Mouse (Mus musculus): ENCODE data around the gene Grap. TPM values are rescaled to one million over a fixed set of nuclear protein-coding genes. Genes with fewer than 3 reads are reported as not detected.

Grap gene
- total and polyA plus RNA-seq, 3 experiments: 4.3 to 10.0 (median 7.2) TPM

DNA sequence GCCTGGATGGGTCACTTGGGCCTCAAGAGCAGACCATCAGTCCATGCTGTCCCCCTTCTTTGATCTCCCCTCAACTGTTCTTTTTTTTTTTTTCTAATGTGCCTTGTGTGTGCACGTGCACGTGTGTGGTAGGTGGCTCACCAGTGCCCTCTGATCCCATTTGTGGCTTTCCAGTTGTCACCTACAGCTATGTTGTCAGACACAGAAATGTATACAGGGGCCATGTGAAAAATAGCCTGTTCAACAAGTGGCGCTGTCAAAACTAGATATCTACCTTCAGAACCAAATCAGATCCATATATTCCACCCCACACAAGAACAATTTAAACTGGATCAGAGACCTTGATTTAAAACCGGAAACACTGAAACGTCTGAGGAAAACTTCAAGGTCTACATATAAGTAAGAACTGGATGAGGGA is 3.9 kb upstream of the Grap start:
- H3K9me3 ChIP-seq (replicated peaks): no peaks in the 10 kb centered on the region
- H3K4me1 ChIP-seq (ENCODE audit: insufficient read depth, low read depth, low read length): peaks cover 9% of the 10 kb centered on the region
- DNase-seq (ENCODE audit: low spot score) (no peak), ATAC-seq (ENCODE audit: extremely low read depth, insufficient number of reproducible peaks, low FRiP score, poor library complexity, severe bottlenecking) (no peak)
- TF ChIP-seq CTCF (IDR thresholded peaks at IDR 0.05; ENCODE audit: low read depth, low read length) (no peak), GATA1 (IDR thresholded peaks at IDR 0.05; ENCODE audit: borderline replicate concordance, low read length) (no peak), TAL1 (conservative IDR thresholded peaks at IDR 0.05; ENCODE audit: low read depth, low read length) (no peak), POLR2AphosphoS5 (IDR thresholded peaks at IDR 0.05; ENCODE audit: insufficient replicate concordance, low read depth, low read length) (no peak), GATA2 (IDR thresholded peaks at IDR 0.05; ENCODE audit: borderline replicate concordance, low read depth, low read length) (no peak)
- H3K27me3 ChIP-seq (ENCODE audit: insufficient read depth, low read length): peaks cover 25% of the 10 kb centered on the region
- H3K36me3 ChIP-seq (replicated peaks): no peaks in the 10 kb centered on the region
- H3K4me3 ChIP-seq (ENCODE audit: low read depth, low read length): no peak overlapping the region

DNA sequence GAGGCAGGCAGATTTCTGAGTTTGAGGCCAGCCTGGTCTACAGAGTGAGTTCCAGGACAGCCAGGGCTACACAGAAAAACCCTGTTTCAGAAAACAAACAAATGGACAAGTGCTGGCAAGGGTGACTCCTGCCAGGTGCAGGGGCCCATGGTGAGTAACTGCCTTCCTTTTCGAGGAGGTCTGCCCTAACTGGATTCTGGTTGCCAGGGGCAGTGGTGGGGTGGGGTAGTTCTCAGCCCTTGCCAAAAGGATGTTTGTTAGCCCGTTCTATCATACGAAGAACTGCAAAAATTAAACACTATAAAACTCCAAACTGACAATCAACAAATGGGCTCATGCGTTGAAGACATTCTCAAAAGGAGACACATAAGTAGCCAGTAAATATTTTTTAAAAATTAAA is 3.4 kb upstream of the Grap start:
- DNase-seq (ENCODE audit: low spot score): no peak
- TF ChIP-seq GATA1 (IDR thresholded peaks at IDR 0.05; ENCODE audit: borderline replicate concordance, low read length): no peak
- no peak for TF ChIP-seq TAL1 (conservative IDR thresholded peaks at IDR 0.05; ENCODE audit: low read depth, low read length)
- no peak for TF ChIP-seq POLR2AphosphoS5 (IDR thresholded peaks at IDR 0.05; ENCODE audit: insufficient replicate concordance, low read depth, low read length)
- TF ChIP-seq CTCF (IDR thresholded peaks at IDR 0.05; ENCODE audit: low read depth, low read length): no peak
- no peak for TF ChIP-seq GATA2 (IDR thresholded peaks at IDR 0.05; ENCODE audit: borderline replicate concordance, low read depth, low read length)
- Histone ChIP-seq H3K4me3 (ENCODE audit: low read depth, low read length) (no peak overlapping the region), H3K27me3 (ENCODE audit: insufficient read depth, low read length) (peaks cover 24% of the 10 kb centered on the region), H3K4me1 (ENCODE audit: insufficient read depth, low read depth, low read length) (peaks cover 10% of the 10 kb centered on the region), H3K36me3 (replicated peaks) (no peaks in the 10 kb centered on the region), H3K9me3 (replicated peaks) (no peaks in the 10 kb centered on the region)
- ATAC-seq (ENCODE audit: extremely low read depth, insufficient number of reproducible peaks, low FRiP score, poor library complexity, severe bottlenecking): no peak

DNA sequence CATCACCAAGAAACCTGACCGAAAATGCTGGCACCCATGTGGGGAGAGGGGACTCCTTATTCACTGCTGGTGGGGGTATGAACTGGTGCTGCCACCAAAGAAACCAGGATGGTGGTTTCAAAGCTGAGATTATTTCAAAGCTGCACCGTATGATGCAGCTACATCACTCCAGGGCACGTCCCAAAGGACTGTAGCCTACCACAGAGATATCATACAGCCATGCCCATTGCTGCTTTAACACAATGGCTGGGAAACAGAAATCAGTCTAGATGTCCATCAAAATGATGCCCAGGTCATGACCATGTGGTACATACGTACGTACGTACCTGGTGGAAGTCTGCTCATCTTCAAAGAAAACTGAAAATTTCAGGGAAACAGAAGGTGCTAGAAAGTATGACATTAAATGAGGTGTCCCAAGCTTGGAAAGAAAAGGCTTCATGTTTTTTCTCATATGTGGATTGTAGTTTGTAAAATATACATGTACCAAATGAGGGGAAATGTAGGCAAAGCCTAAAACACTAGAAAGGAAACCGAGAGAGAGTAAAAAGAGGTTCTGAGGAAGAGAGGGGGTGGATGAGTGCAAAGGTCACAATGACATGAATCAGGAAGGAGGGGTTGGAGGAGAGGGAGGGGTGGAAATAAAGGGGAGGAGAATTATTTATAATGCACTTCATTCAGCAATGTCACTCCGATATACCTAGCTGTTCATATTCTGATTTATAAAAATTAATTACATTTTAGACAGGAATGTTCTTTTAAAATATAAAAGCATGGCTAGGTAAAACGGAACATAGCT is 2.4 kb upstream of the Grap start:
- ATAC-seq (ENCODE audit: extremely low read depth, insufficient number of reproducible peaks, low FRiP score, poor library complexity, severe bottlenecking) (no peak), DNase-seq (ENCODE audit: low spot score) (no peak)
- Histone ChIP-seq H3K4me1 (ENCODE audit: insufficient read depth, low read depth, low read length) (peaks cover 14% of the 10 kb centered on the region), H3K36me3 (replicated peaks) (no peaks in the 10 kb centered on the region), H3K9me3 (replicated peaks) (no peaks in the 10 kb centered on the region), H3K27me3 (ENCODE audit: insufficient read depth, low read length) (peaks cover 25% of the 10 kb centered on the region), H3K4me3 (ENCODE audit: low read depth, low read length) (no peak overlapping the region)
- TF ChIP-seq GATA2 (IDR thresholded peaks at IDR 0.05; ENCODE audit: borderline replicate concordance, low read depth, low read length): no peak
- TF ChIP-seq GATA1 (IDR thresholded peaks at IDR 0.05; ENCODE audit: borderline replicate concordance, low read length): no peak
- TF ChIP-seq POLR2AphosphoS5 (IDR thresholded peaks at IDR 0.05; ENCODE audit: insufficient replicate concordance, low read depth, low read length): no peak
- TF ChIP-seq CTCF (IDR thresholded peaks at IDR 0.05; ENCODE audit: low read depth, low read length): no peak
- no peak for TF ChIP-seq TAL1 (conservative IDR thresholded peaks at IDR 0.05; ENCODE audit: low read depth, low read length)

DNA sequence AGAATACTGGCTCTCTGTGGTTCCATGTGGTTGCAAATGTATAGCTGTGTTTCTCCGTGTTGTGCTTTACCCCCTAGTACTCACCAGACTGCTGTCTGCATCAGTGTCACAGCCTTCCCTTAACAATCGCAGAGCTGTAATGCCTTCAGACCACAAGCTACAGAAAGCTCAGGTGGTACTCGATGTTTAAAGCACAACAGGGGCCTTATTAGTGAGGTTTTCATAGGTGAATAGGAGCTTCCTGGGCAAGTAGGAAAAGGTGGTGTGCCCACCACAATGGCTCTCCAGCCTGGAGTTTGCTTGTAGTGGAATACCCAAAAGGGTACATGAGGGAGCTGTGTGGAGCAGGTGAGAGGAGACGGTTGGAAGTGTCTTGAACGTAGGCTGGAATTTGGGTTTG is 849 bp upstream of the Grap start:
- DNase-seq (ENCODE audit: low spot score) (no peak), ATAC-seq (ENCODE audit: extremely low read depth, insufficient number of reproducible peaks, low FRiP score, poor library complexity, severe bottlenecking) (no peak)
- no peak for TF ChIP-seq GATA2 (IDR thresholded peaks at IDR 0.05; ENCODE audit: borderline replicate concordance, low read depth, low read length)
- TF ChIP-seq GATA1 (IDR thresholded peaks at IDR 0.05; ENCODE audit: borderline replicate concordance, low read length): no peak
- TF ChIP-seq TAL1 (conservative IDR thresholded peaks at IDR 0.05; ENCODE audit: low read depth, low read length): no peak
- TF ChIP-seq POLR2AphosphoS5 (IDR thresholded peaks at IDR 0.05; ENCODE audit: insufficient replicate concordance, low read depth, low read length): no peak
- TF ChIP-seq CTCF (IDR thresholded peaks at IDR 0.05; ENCODE audit: low read depth, low read length): no peak
- Histone ChIP-seq H3K9me3 (replicated peaks) (no peaks in the 10 kb centered on the region), H3K27me3 (ENCODE audit: insufficient read depth, low read length) (peaks cover 24% of the 10 kb centered on the region), H3K36me3 (replicated peaks) (no peaks in the 10 kb centered on the region), H3K4me1 (ENCODE audit: insufficient read depth, low read depth, low read length) (peaks cover 16% of the 10 kb centered on the region), H3K4me3 (ENCODE audit: low read depth, low read length) (no peak overlapping the region)

DNA sequence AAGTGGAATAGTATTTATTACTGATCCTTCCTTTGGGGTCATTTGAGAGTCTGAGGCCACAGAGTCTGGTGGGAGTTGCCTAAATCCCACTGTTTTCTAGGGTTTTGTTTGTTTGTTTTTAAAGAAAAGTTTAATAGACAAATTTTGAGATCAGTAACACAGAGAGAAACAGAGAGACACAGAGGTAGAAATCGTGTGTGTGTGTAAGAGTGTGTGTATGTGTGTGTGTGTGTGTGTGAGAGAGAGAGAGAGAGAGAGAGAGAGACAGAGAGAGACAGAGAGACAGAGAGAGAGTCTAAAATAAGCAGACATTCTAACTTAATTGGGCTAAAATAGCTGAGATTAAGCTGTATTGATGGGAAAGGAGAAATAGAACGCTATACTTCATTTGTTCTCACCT is 503 bp downstream of the Grap start:
- ATAC-seq (ENCODE audit: extremely low read depth, insufficient number of reproducible peaks, low FRiP score, poor library complexity, severe bottlenecking) (no peak), DNase-seq (ENCODE audit: low spot score) (no peak)
- Histone ChIP-seq H3K4me3 (ENCODE audit: low read depth, low read length) (peak overlapping the region; percentile 68), H3K27me3 (ENCODE audit: insufficient read depth, low read length) (peaks cover 16% of the 10 kb centered on the region), H3K4me1 (ENCODE audit: insufficient read depth, low read depth, low read length) (peaks cover 16% of the 10 kb centered on the region), H3K36me3 (replicated peaks) (peaks cover 3% of the 10 kb centered on the region), H3K9me3 (replicated peaks) (no peaks in the 10 kb centered on the region)
- TF ChIP-seq GATA1 (IDR thresholded peaks at IDR 0.05; ENCODE audit: borderline replicate concordance, low read length) (no peak), POLR2AphosphoS5 (IDR thresholded peaks at IDR 0.05; ENCODE audit: insufficient replicate concordance, low read depth, low read length) (no peak), CTCF (IDR thresholded peaks at IDR 0.05; ENCODE audit: low read depth, low read length) (no peak), GATA2 (IDR thresholded peaks at IDR 0.05; ENCODE audit: borderline replicate concordance, low read depth, low read length) (no peak), TAL1 (conservative IDR thresholded peaks at IDR 0.05; ENCODE audit: low read depth, low read length) (no peak)

DNA sequence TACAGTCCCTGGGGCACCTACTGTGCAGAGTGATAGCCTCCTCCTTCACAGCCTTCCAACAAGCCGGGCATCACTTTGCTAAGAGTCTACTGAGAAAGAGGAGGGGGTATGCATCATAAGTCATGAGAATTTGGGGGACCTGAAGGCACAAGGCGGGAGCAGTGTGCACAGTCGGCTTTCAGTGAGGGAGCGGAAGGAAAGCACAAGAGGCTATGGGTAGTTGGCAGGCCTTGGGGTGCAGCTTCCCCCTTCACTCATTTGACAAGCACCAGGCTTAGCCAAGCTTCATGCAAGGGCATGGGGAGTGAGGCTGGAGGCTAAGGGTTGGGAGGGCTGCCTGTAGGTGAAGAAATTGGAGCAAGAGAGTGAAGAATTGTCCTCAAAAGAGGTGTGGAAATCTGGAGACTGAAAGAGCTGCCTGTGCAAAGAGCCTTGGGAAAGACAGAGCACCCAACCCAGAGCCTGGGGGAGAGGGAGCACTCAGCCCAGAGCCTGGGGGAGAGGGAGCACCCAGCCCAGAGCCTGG is 1.8 kb downstream of the Grap start:
- H3K4me3 ChIP-seq (ENCODE audit: low read depth, low read length): no peak overlapping the region; the same call in 1 of the 2 replicates
- H3K27me3 ChIP-seq (ENCODE audit: insufficient read depth, low read length): peaks cover 7% of the 10 kb centered on the region
- H3K4me1 ChIP-seq (ENCODE audit: insufficient read depth, low read depth, low read length): peaks cover 16% of the 10 kb centered on the region
- H3K9me3 ChIP-seq (replicated peaks): no peaks in the 10 kb centered on the region
- ATAC-seq (ENCODE audit: extremely low read depth, insufficient number of reproducible peaks, low FRiP score, poor library complexity, severe bottlenecking) (no peak), DNase-seq (ENCODE audit: low spot score) (no peak)
- TF ChIP-seq TAL1 (conservative IDR thresholded peaks at IDR 0.05; ENCODE audit: low read depth, low read length): no peak
- no peak for TF ChIP-seq CTCF (IDR thresholded peaks at IDR 0.05; ENCODE audit: low read depth, low read length)
- H3K36me3 ChIP-seq (replicated peaks): peaks cover 7% of the 10 kb centered on the region
